Mouse (Mus musculus) megakaryocyte-erythroid progenitor cell, adult 5-6 weeks (primary cell): ENCODE measurements around the gene Spry2. TPM values are rescaled to one million over a fixed set of nuclear protein-coding genes. Genes with fewer than 3 reads are reported as not detected.

ENCODE experiments used
- ATAC-seq: replicated peaks from 2 replicates; pipeline ENCODE4 v1.8.0; 2016; ENCODE audit warnings: mild to moderate bottlenecking, inconsistent platforms; ENCODE audit not compliant: severe bottlenecking, poor library complexity, low FRiP score, low TSS enrichment
- total RNA-seq, 2 experiments: library from RNA; stranded (forward) in 1 of 2; stranded (reverse) in 1 of 2; fragments of 200-1000, 215-1000 nt in 1 of 2; fragments of >200 nt in 1 of 2; fragmentation: Nextera tagmentation in 1 of 2; gene quantifications; 2 replicates each; pipeline ENCODE4 v1.2.3; 2014 to 2017

Spry2 gene
- 4.5 and 5.1 TPM in 2 replicates for total RNA-seq (2014; fragmentation: Nextera tagmentation)
- total RNA-seq (2017) = 4.7 and 7.1 TPM in 2 replicates

- peak; percentile 77 for ATAC-seq
Observed at GRCm38 (mm10) chr14:105896791-105897568, at the start of gene Spry2. Spry2 (minus strand) TSS chr14:105896819.

- ATAC-seq = no peak
Observed at GRCm38 (mm10) chr14:105941353-105941752, 44.7 kb upstream of the Spry2 start.

GRCm38 (mm10) chr14:105926726-105927125, 30.1 kb upstream of the Spry2 start:
- no peak for ATAC-seq

DNA sequence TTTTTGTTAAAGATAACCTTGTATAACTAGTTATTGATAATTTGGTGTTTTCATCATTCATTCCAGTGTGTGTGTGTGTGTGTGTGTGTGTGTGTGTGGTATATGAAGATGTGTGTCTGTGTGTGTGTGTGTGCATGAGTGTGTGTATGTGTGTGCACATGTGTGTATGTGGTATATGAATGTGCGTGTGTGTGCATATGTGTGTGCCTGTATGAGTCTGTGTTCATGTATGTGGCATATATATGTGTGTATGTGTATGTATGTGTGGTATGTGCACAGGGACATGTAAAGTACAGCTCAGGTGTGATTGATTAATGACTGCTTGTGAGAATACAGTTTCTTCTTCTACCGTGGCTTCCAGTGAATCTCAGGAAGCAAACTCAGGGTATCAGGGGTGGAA, 28.7 kb upstream of the Spry2 start:
- ATAC-seq = no peak

DNA sequence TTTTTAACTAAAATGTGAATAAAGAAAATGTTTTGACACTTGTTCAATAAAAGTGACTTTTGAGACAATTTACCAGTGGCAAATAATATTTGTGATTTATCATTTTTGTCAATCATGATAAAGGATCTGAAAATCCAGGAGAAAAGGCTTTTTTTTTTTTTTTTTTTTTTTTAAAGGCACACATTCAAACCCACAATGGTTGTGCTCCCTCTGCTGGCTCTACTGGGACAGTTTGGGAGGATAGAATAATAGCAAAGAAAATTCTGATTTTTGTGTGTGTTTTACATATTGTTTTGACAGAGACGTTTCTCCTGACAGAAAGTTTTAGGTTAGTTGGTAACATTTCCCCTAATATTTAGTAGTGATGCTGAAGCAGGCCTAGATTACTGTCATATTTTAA, 28.1 kb upstream of the Spry2 start:
- ATAC-seq = no peak

- ATAC-seq = peak; percentile 44
Observed at GRCm38 (mm10) chr14:105922874-105923273, 26.3 kb upstream of the Spry2 start.

DNA sequence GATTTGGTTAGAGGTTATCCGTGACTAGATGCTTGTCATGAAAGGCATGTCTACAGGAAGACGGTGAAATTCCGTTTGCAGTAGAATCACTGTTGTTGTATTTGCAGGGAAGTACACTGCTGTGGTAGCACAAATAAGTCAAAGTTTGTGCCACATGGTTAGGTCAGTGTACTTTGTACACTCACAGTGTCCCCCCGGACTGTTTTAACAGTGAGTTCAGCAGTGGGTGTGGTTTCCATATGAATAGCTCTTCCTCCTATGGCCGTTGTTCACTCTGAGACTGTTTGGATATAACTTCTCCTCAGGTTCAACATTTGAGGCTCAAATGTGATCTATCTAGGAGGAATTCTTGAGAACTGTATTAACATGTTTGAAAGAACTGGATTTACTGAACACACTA, 25.8 kb upstream of the Spry2 start:
- ATAC-seq = 0 out of 2 replicates have a peak, but pooled peaks have one; percentile 18

DNA sequence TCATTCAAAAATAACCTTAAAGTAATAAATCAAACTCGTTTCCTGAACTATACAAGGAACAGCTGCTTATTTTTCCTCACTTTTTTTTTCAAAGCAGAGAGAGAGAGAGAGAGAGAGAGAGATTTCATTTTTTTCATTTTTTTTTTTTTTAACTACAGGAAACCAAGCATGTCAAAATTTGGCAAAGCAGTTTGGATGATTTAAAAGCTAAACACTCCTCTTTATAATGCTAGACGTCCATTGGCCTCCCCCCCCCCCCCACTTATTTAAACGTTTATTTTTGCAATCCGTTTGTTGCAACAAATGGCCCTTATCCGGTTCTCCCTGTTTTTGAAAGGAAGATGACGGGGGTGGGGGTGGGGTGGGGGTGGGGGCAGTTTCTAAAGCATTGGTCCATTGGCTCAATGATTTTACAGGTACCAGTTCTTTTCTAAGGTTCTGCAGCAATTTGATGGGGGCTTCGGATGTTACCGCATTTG, 24.6 kb upstream of the Spry2 start:
- no peak for ATAC-seq

DNA sequence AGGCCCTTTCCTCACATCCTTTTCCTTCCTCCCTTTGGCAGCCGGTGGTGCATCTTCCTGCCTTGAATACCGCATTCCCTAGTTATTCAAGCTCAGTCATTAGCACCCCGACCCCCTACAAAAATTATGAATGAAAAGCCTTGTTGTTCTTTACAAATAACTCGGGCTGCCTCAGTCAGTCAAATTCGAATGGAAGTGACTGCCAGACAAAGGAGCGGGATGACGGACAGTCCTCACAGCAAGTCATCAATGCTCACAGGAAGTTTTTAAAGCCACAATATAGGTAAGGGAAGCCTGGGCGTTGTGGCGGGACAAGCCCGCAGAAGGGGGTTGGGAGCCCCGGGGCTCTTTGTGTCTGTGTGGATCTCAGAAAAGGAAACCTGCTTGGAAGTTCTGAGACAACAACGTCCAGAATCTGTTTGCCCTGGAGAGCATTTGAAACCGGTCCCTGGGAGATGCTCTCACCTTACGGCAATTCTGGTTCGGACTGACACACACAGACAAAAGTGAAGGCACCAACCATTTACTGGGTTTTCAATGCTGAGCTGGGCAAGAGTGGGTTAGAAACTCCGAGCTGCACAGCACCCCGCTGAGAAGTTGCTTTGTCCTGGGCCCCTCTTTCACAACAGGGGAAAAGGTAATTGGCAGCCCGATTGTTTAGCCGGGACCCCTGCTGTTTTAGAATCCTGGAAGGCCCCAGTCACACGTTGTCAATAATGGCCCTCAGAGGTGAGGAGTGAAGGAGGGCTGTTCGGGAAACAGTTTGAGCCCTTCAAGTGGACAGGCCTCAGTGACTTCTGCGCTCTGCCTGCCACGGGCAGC, 24.0 kb upstream of the Spry2 start:
- ATAC-seq = no peak

DNA sequence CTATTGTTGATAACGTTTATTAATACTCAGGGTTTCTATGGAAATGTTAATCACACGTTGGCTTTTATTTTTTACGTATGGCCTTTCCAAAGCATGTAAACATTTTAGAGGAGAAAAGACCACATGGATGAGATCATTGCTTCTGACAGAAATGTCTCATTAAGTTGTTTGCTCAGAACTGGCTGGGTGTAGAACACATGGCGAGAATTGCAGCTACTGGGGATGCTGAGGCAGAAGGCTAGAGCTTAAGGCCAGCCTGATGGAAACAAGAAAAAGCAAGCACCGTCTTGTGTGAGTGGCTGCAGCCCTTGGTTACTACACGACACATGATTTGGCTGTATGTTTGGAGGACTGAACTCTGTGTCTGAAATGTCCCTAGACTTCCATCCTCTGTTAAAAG, 10.6 kb upstream of the Spry2 start:
- no peak for ATAC-seq

- no peak for ATAC-seq
Observed at GRCm38 (mm10) chr14:105905935-105906334, 9.3 kb upstream of the Spry2 start.

GRCm38 (mm10) chr14:105905509-105905908, 8.9 kb upstream of the Spry2 start:
- ATAC-seq = no peak

GRCm38 (mm10) chr14:105902807-105903206, 6.2 kb upstream of the Spry2 start:
- ATAC-seq = peak; percentile 77

DNA sequence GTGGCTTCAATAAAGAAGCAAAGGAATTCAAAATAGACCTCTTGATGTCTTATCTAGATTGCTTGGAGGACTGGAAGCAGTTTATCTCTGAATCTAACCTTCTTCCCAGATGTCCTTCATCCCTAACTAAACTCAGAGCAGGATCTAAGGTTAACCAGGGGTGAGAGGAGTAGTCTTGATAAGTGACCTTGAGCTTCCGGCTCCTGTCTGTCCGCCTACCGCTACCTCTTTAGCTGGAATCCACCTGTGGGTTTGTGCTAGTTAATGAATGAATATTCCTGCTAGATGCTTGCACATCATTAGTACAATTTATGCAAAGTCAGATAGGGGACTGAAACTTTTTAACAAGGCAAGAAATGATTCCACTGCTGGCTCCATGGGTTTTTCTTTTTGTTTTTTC, 4.2 kb upstream of the Spry2 start:
- ATAC-seq = no peak

- ATAC-seq = no peak
Observed at GRCm38 (mm10) chr14:105899116-105899515, 2.5 kb upstream of the Spry2 start.

DNA sequence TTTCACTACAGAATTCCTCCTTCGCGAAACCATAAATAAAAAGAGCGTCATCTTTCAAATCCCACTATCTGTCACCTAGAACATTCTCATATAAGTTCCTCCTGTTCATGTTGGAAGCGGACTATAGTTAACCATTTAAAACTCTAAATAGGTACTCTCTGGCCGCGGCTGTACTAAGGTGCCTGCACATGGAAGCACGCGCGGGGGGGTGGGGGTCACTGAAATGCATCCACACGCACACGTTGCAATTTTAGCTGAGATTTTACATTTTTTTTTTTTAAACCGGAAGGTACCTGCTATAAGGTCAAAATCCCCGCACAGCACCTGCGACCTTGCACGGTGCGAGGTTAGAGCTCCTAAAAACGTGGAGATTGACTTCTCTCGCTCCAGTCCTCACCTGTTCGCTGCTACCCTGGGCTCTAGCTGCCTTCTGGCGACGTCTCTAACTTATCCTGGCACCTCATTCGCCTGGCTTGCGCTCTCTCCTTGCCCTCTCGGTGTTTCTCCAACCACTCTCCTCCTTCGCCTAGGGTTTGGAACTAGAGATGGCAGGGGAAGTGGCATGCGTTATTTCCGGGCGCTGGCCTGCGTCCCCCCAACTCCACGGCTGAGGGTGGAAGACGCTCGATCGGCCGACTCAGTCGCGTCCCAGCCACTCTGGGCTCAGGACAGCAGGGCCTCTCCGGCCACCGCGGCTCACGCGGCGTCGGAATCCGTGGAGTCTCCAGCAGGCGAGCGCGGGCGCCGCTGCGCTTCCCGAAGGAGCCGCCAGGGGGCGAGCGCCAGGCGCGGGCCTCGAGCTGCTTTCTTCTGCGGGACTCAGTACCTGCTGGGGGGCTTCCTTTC, 1.9 kb upstream of the Spry2 start:
- ATAC-seq = peak; percentile 35

DNA sequence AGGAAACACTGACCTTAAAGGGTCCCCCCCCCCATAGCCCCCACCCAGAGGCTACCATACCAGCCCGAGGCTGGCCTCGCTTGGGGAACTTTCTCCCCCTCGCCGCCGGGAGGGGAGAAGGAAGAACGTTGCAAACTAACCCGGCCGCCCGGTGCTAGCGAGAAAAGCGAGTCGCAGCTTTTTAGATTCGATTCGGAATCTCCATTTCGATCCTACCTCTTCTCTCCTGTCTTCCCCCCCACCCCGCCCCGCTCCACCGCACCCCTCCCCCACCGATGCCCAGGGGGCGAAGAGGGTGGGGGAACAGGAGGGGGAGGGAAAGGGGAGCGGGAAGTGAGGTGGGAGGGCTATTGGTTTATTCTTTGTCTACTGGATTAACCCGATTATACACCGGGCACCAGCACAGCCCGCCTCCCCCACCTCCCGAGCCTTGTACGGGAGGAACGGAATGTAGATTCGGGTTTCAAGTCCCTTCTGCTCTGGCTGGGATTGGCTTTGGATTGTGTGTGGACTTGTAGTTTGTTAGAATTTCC, 1.0 kb upstream of the Spry2 start:
- no peak for ATAC-seq

GRCm38 (mm10) chr14:105895961-105896651, 513 bp downstream of the Spry2 start:
- peak; percentile 53 for ATAC-seq
